Mouse (Mus musculus): Measurements from ENCODE around the gene D630045J12Rik.

D630045J12Rik gene

DNA sequence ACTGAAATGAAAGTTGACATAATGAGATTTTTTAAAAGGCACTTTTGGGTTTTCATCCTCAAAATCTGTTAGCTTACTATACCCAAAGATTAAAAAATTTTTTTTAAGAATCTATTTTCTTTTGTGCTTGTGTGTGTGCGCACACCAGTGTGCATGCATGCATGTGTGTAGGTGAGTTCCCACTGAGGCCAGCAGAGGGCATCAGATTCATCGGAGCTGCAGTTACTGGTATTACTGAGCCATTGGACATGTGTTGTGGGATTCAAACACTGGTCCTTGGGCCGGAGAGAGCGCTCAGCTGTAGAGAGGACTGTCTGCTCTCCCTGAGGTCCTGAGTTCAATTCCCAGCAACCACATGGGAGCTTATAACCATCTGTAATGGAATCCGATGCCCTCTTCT is 123.9 kb downstream of the D630045J12Rik start:
- DNase-seq = no peak

DNA sequence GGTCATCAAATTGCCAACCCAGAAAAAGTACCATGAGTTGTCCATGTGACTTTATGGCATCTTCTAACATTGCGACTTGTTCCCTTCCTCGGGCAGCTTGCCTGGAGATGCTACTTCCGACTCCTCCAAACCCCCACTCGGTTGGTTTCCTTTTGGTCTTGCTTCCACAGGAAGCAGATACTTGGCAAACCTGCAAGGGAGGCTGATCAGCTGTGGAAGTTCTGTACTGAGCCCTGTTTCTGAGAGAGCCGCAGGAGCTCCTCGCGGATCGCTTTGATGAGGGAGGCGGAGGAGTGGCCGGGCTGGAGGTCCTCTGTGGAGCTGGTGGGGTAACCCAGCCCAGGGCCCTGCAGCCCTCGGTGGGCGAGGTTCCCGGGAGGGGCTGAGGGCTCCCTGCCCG is 125.7 kb downstream of the D630045J12Rik start:
- peak; percentile 44 for DNase-seq

DNA sequence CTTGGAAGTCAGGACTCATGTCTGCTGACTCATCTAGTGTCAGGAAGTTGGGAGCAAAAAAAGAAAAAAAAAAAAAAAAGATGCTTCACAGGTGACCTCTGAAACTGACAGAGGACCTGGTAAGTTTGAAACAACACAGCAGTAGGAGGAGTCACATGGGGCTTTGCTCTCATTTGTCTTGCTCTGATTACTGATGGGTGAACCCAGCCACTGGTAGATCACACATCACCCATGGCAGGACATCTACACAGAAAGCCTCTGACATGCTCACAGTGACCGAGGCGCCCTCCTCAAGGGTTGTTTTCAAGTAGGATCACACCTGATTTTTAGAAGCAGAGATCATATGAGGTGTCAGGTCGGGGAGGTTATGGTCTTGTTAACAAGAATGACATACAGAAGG is 128.3 kb downstream of the D630045J12Rik start:
- peak; percentile 77 for DNase-seq

- DNase-seq = no peak
Measured at GRCm38 (mm10) chr6:38124882-38125281, 128.9 kb downstream of the D630045J12Rik start.

DNA sequence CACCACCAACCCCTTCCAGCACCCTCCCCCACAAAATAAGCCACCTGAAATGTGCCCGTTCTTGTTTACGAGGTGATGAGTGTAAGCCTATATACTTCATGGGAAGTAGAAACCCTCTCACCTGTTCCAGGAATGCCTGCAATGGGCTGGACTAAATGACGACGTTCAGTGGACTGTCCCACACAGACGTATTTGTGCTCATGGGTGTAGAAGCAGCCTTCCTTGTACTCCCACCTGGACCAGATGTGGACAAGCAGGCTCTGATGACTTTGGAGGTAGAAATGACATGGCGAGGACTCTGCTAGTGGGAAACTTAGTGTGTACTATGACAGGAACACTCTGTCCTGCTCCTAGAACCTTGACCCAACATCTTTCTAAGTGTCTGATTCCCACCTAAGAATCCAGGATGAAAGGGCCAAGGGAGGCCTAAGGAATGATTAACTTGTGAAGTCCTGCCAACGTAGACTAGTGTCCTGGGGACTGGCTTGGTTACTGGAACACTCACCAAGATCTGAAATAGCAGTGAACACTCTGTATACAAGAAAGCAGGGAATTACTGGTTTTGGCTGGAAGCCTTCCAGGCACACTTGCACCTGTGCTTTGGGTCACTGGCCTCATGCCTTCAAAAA is 129.5 kb downstream of the D630045J12Rik start, which contains the start of gene Atp6v0a4:
TSS of gene Atp6v0a4 (minus strand) at position 380 of the 629 bp plus-strand sequence.
- DNase-seq = peak; percentile 98

- DNase-seq = peak; percentile 63
Measured at GRCm38 (mm10) chr6:38123471-38124206, 130.2 kb downstream of the D630045J12Rik start.

DNA sequence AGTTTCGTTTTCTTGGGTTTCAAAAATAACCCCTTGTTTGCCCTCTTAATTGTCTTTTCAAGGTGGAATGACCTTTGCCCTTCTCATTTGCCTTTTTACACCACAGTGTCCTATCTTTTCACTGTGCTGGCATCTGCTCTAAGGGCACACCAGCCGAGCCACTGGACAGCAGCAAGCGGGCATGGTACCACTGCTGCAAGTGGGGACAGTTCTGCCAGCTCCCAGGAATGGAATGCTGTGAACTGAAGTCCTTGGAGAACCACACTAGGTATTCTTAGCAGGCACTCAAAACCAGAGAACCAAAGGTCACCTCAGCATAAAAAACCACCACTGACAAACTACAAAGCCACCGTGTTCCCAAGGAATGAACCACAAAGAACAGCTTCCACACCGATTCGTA is 131.0 kb downstream of the D630045J12Rik start:
- DNase-seq = peak; percentile 84

GRCm38 (mm10) chr6:38121843-38122242 is 132.0 kb downstream of the D630045J12Rik start:
- peak; percentile 49 for DNase-seq

DNA sequence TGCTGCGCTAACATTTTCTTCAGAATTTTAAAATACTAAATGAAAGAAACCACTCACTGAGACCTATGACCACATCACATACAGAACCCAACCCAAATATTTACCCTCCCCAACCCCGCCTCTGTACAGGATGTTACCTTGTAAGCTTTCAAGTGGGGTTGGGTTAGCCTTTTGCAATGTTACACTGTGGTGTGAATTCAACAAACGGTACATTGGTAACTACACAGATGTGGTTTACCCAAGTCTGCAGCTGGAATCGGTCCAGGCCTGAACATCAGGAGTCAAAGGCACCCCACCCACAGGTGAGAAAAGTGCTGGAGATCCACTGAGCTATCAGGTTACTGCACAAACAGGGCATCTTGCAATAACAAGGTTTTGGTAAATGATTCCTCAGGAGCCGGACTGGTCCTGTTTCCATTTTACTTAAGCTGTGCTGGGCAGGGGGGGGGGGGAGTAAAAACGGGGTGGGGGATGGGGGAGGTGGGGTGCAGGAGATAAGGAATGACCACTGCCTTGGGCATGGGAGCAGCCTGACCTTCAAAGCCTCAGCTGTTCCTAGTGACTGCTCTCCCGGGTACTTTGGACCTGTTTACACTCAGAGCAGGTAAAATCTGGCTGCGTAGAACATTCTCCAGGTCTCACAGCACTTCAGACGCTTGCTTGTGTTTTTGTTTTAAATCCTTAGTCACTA is 133.0 kb downstream of the D630045J12Rik start:
- peak; percentile 88 for DNase-seq

- no peak for DNase-seq
Measured at GRCm38 (mm10) chr6:38118341-38118740, 135.5 kb downstream of the D630045J12Rik start.

DNA sequence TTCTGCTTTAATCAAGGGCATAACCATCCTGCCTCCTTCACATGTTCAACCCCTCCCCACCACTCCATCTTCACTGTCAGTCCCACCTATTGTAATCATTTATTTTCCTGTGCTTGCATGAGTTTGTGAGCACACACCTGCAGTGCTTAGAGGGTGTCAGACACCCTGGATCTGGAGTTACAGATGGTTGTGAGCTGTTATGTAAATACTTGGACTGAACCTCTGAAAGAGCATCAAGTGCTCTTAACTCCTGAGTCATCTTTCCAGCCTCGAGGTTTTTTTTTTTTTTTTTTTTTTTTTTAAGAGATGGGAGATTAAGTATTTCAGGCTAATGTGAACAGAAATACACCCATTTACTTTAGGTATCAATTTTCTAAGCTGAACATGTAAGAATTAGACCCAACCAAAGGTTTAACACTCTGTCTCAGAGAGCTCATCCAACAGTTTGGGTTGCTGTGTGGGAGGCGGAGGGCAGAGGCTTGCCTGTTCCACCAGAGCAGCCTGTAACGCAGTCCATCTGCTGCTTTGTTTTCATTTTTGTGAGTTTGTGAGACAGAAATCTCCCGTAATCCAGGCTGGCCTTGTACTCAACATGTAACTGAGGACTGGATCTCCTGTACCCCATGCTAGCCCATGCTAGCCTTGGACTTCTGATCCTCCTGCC is 137.6 kb downstream of the D630045J12Rik start:
- DNase-seq = no peak

DNA sequence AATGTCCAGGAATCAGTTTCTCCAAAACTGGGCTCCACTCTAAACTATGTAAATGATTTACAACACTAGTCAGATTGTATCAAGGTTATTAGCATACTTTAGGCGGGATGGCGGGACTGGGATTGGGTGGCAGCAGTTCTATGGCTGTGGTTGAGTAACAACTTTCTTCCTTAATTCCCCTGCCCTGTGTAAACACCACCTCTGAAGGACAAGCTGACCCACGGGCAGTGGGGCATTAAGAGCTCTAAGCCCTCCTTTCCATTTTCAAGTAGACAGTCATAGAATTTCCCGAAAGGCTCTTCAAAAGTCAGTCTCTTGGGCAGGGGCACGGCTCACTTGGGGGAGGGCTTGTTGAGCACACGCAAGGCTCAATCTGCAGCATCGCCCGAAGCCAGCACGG is 142.9 kb downstream of the D630045J12Rik start:
- DNase-seq = peak; percentile 78

DNA sequence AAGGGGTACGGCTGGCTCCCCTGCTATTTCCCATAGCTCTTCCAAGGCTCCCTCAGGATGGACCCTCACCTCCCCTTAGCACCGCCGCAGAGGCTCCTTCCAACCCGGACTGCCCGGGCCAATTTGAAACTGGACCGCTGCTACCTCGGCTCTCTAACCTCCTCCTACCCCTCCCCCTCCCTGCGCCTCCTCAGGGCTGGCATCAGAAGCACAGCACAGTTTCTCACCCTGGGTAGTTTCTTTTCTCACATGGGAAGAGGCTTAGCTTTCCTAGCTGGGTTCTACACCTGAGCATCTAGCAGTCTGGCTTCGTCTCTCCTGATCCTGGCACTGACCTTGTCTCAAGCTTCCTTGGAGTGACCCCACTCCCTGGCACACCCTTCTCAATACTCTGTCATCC is 143.9 kb downstream of the D630045J12Rik start:
- peak; percentile 55 for DNase-seq

DNA sequence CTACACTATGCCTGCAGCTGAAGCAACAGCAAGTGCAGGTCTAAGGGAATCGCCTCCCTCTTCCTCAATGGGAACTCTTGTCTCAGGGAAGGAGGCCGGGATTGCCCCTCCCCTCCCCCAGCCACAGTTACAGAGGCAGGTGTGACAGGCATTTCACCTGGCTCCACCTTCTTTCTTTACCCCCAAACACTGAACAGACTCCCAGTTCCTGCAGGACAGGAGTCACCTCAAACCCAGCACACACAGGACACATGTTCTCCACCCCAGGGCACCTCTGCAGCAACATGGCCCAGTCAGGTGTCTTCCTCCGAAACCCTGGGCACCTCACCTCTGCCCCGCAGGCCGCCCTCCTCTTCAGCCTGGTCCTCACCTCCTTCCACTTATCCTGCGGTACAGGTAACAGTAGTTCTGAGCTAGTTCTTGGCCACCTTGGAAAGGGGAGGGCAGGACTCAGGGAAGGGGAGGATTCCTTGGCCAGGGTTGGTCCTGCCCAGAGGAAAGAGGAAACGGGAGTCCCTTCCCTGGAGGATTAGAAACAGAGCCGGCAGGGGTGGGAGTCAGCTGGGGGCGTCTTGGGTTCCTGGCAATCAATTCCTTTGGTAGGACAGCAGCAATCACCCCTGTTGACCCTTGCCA is 144.5 kb downstream of the D630045J12Rik start, which contains the start of gene Tmem213:
TSS of gene Tmem213 (plus strand) at position 96 of the 636 bp plus-strand sequence.
- DNase-seq = peak; percentile 62

- DNase-seq = no peak
Measured at GRCm38 (mm10) chr6:38108449-38108848, 145.4 kb downstream of the D630045J12Rik start.

GRCm38 (mm10) chr6:38105924-38106323 is 147.9 kb downstream of the D630045J12Rik start:
- DNase-seq = no peak

DNA sequence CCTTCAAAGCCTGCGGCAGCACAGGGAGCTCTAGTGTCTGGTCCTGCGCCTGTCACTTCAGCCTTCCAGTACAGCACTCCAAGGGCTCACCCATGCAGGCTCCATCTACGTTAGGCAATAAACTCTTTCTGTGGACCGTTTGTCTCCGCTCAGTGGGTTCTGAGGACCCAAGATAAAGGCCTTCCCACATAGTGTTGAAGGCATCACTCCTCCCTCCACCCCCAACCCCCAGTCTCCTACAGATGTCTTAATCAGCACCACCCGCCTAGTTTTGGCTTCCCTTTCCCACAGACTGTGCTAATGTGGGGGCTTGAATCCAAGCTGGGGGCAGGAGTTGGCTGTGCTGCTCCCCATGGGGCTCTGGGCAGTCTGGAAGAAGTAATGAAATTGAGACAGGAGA is 150.0 kb downstream of the D630045J12Rik start:
- no peak for DNase-seq

- DNase-seq = no peak
Measured at GRCm38 (mm10) chr6:38102216-38102795, 151.5 kb downstream of the D630045J12Rik start.

DNA sequence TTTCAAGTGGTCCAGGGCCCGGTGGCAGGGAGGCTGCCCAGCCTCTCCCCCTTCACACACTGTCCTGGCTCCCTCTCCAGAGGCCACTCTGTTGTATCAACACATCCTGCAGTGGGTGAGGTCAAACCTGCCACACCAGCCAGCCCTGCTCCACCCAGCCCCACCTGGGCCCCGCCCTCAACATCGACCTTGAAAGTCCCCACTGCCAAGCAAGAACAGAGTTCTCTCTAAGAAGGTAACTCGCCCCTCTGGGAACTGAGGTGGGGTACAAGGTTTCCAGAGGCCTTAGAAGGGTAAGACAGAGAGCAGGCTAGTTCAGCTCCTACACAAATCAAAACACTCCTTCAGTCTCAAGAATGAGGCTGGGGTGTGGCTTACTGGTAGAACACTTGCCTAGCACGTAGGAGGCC is 156.8 kb downstream of the D630045J12Rik start:
- DNase-seq = peak; percentile 65

DNA sequence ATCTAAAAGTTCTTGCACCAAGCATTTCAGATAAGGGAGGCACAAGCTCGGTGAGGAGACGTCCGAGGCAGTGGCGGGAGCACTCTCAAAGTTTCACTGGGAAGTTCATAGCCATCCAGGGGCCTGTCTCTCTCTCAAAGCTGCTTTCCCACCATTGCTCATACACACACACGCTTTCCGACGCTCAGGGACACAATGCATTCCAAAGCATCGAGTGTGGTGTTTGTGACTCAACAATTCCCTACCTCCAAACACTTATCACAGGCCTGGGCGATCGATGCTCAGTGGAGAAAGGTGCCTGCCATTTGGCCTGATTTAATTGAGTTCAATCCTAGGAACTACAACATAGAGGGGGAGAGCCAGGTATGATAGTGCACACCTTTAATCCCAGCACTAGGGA is 159.1 kb downstream of the D630045J12Rik start:
- DNase-seq = no peak

DNA sequence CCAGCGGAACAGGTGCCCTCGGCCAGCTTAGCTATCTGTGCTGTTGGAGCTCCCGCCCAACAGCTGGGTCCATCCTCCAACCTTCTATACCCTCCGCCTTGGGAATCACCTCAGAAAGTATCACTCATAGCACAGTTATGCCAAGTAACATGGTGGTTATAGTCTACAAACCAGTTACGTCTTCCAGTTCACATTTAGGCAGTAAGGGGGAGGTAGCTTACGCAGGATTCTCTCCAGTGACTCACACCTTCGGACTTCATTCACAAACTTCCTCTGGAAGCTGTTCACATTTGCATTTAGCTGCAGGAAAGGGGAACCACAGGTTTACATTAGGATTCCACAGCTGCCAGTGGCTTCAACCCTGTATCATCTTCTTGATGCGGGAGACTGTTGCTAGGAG is 161.3 kb downstream of the D630045J12Rik start:
- no peak for DNase-seq
